Mouse (Mus musculus): ENCODE data around the gene Ehmt2. TPM values are rescaled to one million over a fixed set of nuclear protein-coding genes. Genes with fewer than 3 reads are reported as not detected.

Gene Ehmt2
- polyA plus RNA-seq (2014; fragmentation: Nextera tagmentation; extraction: Ambion mirVana): 31.4 and 35.2 TPM in 2 replicates

GRCm38 (mm10) chr17:34898160-34898586 is at the start of gene Ehmt2, which contains the start of gene C2:
Ehmt2 (plus strand) TSS chr17:34898469.
C2 (minus strand) TSS chr17:34898265.
- Histone ChIP-seq H3K9me3 (ENCODE audit: control insufficient read depth, low read length) (no peaks in the 10 kb centered on the region), H3K4me1 (ENCODE audit: control insufficient read depth in 2 of 2, insufficient read depth in 2 of 2, low read length in 2 of 2) (peaks cover 4 to 35% of the 10 kb centered on the region in 2 experiments), H3K27ac (replicated peaks in 1 of 2; ENCODE audit: control insufficient read depth in 1 of 2, insufficient read depth in 1 of 2, low read depth in 2 of 2, low read length in 2 of 2) (peak within 1 kb of the TSS; percentile 86 to 94), H3K27me3 (ENCODE audit: control insufficient read depth, insufficient read depth, low read length) (no peaks in the 10 kb centered on the region), H3K4me3 (ENCODE audit: control insufficient read depth in 1 of 2, insufficient read depth in 1 of 2, low read depth in 1 of 2, low read length in 2 of 2) (peak within 1 kb of the TSS; percentile 64 to 71), H3K36me3 (ENCODE audit: control insufficient read depth, insufficient read depth, low read length) (peaks cover 29% of the 10 kb centered on the region), H3K9ac (ENCODE audit: low read length) (peak within 1 kb of the TSS; percentile 94), H3K4me2 (ENCODE audit: low read length) (peak within 1 kb of the TSS; percentile 92)
- 0% methylated on average over 15 of the region's 44 CpGs for WGBS
- peak; percentile 33; the same call in 1 of the 2 replicates for ATAC-seq (ENCODE audit: insufficient number of reproducible peaks, insufficient read depth, low FRiP score, low read depth)

DNA sequence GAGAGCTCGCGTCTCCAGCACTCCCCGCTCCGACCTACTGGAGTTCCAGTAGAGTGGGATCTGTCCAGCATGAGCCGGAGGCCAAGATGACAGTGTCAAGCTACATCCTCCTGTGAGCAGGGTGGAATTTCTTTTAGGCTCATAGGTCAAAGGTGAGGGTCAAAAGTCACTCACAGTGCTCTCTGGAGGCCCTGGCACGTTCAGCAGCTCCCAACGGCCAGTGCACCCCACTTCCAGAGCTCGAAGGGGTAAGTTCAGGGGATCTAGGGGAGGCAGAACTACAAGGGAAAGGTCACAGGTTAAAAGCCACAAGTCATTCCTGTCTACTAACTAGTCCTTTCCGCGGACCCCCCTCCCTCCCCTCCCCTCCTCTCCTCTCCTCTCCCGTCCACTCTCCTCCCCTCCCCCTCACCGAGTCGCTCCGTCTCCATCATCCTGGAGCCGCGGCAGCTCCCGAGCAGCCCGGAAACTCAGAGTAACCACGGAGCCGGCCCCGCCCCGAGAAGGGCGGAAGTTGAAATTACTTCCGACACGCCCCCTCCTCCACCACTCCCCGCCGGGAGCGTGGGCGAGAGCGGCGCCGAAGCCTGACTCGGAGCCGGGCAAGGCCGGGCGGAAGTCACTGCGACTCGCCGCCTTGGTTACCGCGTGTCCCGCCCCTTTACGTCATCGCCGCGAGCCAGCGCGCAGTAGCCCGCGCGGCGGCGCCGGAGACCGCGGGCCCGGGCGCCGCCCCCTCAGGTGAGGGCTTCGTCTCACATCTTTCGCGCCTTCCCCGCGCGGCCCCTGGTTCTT is 48.4 kb upstream of the Ehmt2 start, which contains the start of the genes Skiv2l and Nelfe:
Gene Skiv2l, minus strand, starts transcription at position 489 of the 795 bp plus-strand sequence.
Gene Nelfe, plus strand, starts transcription at position 670 of the 795 bp plus-strand sequence.
- H3K27me3 ChIP-seq (ENCODE audit: control insufficient read depth, insufficient read depth, low read length): no peaks in the 10 kb centered on the region
- peak within 1 kb of the TSS; percentile 80 for H3K9ac ChIP-seq (ENCODE audit: low read length)
- peaks cover 62% of the 10 kb centered on the region for H3K36me3 ChIP-seq (ENCODE audit: control insufficient read depth, insufficient read depth, low read length)
- under 1% methylated on average over 61 of the region's 65 CpGs for WGBS
- H3K4me2 ChIP-seq (ENCODE audit: low read length): peak within 1 kb of the TSS; percentile 94
- peak within 1 kb of the TSS in 1 of 2 experiments; percentile 2; a peak in 1 of 4 replicates for H3K27ac ChIP-seq (replicated peaks in 1 of 2; ENCODE audit: control insufficient read depth in 1 of 2, insufficient read depth in 1 of 2, low read depth in 2 of 2, low read length in 2 of 2)
- H3K4me1 ChIP-seq (ENCODE audit: control insufficient read depth in 2 of 2, insufficient read depth in 2 of 2, low read length in 2 of 2): peaks cover 5 to 16% of the 10 kb centered on the region in 2 experiments
- peak; percentile 95 for ATAC-seq (ENCODE audit: insufficient number of reproducible peaks, insufficient read depth, low FRiP score, low read depth)
- H3K4me3 ChIP-seq (ENCODE audit: control insufficient read depth in 1 of 2, insufficient read depth in 1 of 2, low read depth in 1 of 2, low read length in 2 of 2): peak within 1 kb of the TSS; percentile 65 to 79
- H3K9me3 ChIP-seq (ENCODE audit: control insufficient read depth, low read length): no peaks in the 10 kb centered on the region

GRCm38 (mm10) chr17:34850517-34851125 is 47.6 kb upstream of the Ehmt2 start:
- H3K9me3 ChIP-seq (ENCODE audit: control insufficient read depth, low read length): no peaks in the 10 kb centered on the region
- peak overlapping the region; percentile 65 to 79 for H3K4me3 ChIP-seq (ENCODE audit: control insufficient read depth in 1 of 2, insufficient read depth in 1 of 2, low read depth in 1 of 2, low read length in 2 of 2)
- H3K27ac ChIP-seq (replicated peaks in 1 of 2; ENCODE audit: control insufficient read depth in 1 of 2, insufficient read depth in 1 of 2, low read depth in 2 of 2, low read length in 2 of 2): 0 out of 4 replicates have a peak overlapping the region, but pooled peaks of 1 of the 2 experiments have one; percentile 2
- H3K36me3 ChIP-seq (ENCODE audit: control insufficient read depth, insufficient read depth, low read length): peaks cover 62% of the 10 kb centered on the region
- H3K4me1 ChIP-seq (ENCODE audit: control insufficient read depth in 2 of 2, insufficient read depth in 2 of 2, low read length in 2 of 2): peaks cover 5 to 16% of the 10 kb centered on the region in 2 experiments
- peak overlapping the region; percentile 94 for H3K4me2 ChIP-seq (ENCODE audit: low read length)
- peak overlapping the region; percentile 80 for H3K9ac ChIP-seq (ENCODE audit: low read length)
- ATAC-seq (ENCODE audit: insufficient number of reproducible peaks, insufficient read depth, low FRiP score, low read depth): no peak
- no peaks in the 10 kb centered on the region for H3K27me3 ChIP-seq (ENCODE audit: control insufficient read depth, insufficient read depth, low read length)
- 1% methylated on average over 25 of the region's 25 CpGs for WGBS

DNA sequence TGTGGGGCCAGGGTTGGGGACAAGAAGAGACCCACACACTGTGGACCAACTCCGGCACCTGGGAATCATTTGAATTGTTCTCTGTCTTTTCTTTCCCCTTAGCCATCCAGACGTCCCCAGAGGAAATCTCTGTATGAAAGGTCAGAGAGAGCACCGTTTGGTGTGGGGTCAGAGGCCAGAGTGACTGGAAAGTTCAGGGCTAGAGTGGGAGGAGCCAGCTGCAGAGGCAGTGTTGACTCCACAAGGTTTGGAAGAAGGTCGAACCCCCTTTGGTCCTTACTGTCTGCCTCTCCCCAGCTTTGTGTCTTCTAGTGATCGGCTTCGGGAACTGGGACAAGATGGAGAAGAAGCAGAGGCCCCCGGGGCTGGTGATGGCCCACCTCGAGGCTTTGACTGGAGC is 44.8 kb upstream of the Ehmt2 start:
- Histone ChIP-seq H3K27ac (replicated peaks in 1 of 2; ENCODE audit: control insufficient read depth in 1 of 2, insufficient read depth in 1 of 2, low read depth in 2 of 2, low read length in 2 of 2) (no peak overlapping the region), H3K9ac (ENCODE audit: low read length) (no peak overlapping the region), H3K36me3 (ENCODE audit: control insufficient read depth, insufficient read depth, low read length) (peaks cover 56% of the 10 kb centered on the region), H3K9me3 (ENCODE audit: control insufficient read depth, low read length) (no peaks in the 10 kb centered on the region), H3K4me3 (ENCODE audit: control insufficient read depth in 1 of 2, insufficient read depth in 1 of 2, low read depth in 1 of 2, low read length in 2 of 2) (no peak overlapping the region), H3K27me3 (ENCODE audit: control insufficient read depth, insufficient read depth, low read length) (no peaks in the 10 kb centered on the region), H3K4me1 (ENCODE audit: control insufficient read depth in 2 of 2, insufficient read depth in 2 of 2, low read length in 2 of 2) (peaks cover 5 to 16% of the 10 kb centered on the region in 2 experiments), H3K4me2 (ENCODE audit: low read length) (no peak overlapping the region)
- no peak for ATAC-seq (ENCODE audit: insufficient number of reproducible peaks, insufficient read depth, low FRiP score, low read depth)
- 80% methylated on average over 8 of the region's 8 CpGs for WGBS

- ATAC-seq (ENCODE audit: insufficient number of reproducible peaks, insufficient read depth, low FRiP score, low read depth): no peak
- 74% methylated on average over 3 of the region's 3 CpGs for WGBS
- H3K4me1 ChIP-seq (ENCODE audit: control insufficient read depth in 2 of 2, insufficient read depth in 2 of 2, low read length in 2 of 2): peaks cover 5 to 11% of the 10 kb centered on the region in 2 experiments
- no peak overlapping the region for H3K4me3 ChIP-seq (ENCODE audit: control insufficient read depth in 1 of 2, insufficient read depth in 1 of 2, low read depth in 1 of 2, low read length in 2 of 2)
- H3K9me3 ChIP-seq (ENCODE audit: control insufficient read depth, low read length): no peaks in the 10 kb centered on the region
- no peaks in the 10 kb centered on the region for H3K27me3 ChIP-seq (ENCODE audit: control insufficient read depth, insufficient read depth, low read length)
- H3K36me3 ChIP-seq (ENCODE audit: control insufficient read depth, insufficient read depth, low read length): peaks cover 56% of the 10 kb centered on the region
- no peak overlapping the region for H3K27ac ChIP-seq (replicated peaks in 1 of 2; ENCODE audit: control insufficient read depth in 1 of 2, insufficient read depth in 1 of 2, low read depth in 2 of 2, low read length in 2 of 2)
- no peak overlapping the region for H3K4me2 ChIP-seq (ENCODE audit: low read length)
- no peak overlapping the region for H3K9ac ChIP-seq (ENCODE audit: low read length)
These were observed 43.5 kb upstream of the Ehmt2 start for GRCm38 (mm10) chr17:34854761-34855160.

DNA sequence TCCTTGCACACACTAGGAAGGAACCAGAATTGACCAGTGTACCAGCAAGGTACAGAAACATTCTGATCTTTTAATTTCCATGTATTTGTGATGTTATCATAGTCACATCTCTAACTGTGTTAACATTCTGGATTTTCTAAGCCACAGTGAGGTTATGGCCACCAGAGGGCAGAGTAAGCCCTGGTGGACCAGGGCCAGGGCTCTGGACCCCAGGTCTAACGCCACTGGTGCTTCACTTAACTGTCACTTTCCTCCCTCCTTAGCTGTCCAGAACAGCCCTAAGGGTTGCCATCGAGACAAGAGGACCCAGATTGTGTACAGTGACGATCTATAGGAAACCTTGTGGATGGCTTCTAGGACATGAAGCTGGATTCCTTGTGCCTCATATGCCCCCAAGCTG is 42.4 kb upstream of the Ehmt2 start:
- no peak overlapping the region for H3K4me2 ChIP-seq (ENCODE audit: low read length)
- no peak for ATAC-seq (ENCODE audit: insufficient number of reproducible peaks, insufficient read depth, low FRiP score, low read depth)
- WGBS: 29% methylated on average over 3 of the region's 3 CpGs
- H3K9me3 ChIP-seq (ENCODE audit: control insufficient read depth, low read length): no peaks in the 10 kb centered on the region
- H3K36me3 ChIP-seq (ENCODE audit: control insufficient read depth, insufficient read depth, low read length): peaks cover 56% of the 10 kb centered on the region
- no peak overlapping the region for H3K27ac ChIP-seq (replicated peaks in 1 of 2; ENCODE audit: control insufficient read depth in 1 of 2, insufficient read depth in 1 of 2, low read depth in 2 of 2, low read length in 2 of 2)
- peaks cover 3 to 8% of the 10 kb centered on the region in 2 experiments for H3K4me1 ChIP-seq (ENCODE audit: control insufficient read depth in 2 of 2, insufficient read depth in 2 of 2, low read length in 2 of 2)
- no peak overlapping the region for H3K9ac ChIP-seq (ENCODE audit: low read length)
- no peak overlapping the region for H3K4me3 ChIP-seq (ENCODE audit: control insufficient read depth in 1 of 2, insufficient read depth in 1 of 2, low read depth in 1 of 2, low read length in 2 of 2)
- H3K27me3 ChIP-seq (ENCODE audit: control insufficient read depth, insufficient read depth, low read length): no peaks in the 10 kb centered on the region

DNA sequence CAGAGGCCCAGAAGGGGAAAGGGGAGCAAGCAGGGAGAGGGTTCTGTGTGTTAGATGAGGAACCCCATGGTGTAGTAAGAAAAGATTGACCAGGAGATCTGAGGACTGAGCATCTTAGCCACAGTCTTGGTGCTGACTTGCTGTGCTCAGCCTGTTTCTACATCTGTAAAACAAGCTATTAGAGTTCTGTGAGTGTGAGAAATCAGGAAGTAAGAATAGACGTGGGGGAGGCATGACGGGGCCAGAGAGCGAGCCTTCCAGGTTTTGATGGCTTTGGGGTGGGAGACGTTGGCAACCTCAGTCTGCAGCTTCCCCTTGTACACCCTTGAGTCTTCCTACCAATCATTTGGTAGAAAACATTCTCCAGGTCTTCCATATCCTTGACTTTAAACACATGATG is 39.6 kb upstream of the Ehmt2 start:
- H3K9ac ChIP-seq (ENCODE audit: low read length): no peak overlapping the region
- 75% methylated on average over 4 of the region's 4 CpGs for WGBS
- no peak for ATAC-seq (ENCODE audit: insufficient number of reproducible peaks, insufficient read depth, low FRiP score, low read depth)

More for the DNA sequence above, 39.6 kb upstream of the Ehmt2 start:
- Histone ChIP-seq H3K4me1 (ENCODE audit: control insufficient read depth in 2 of 2, insufficient read depth in 2 of 2, low read length in 2 of 2) (no peaks in the 10 kb centered on the region), H3K9me3 (ENCODE audit: control insufficient read depth, low read length) (no peaks in the 10 kb centered on the region), H3K27me3 (ENCODE audit: control insufficient read depth, insufficient read depth, low read length) (peaks cover 10% of the 10 kb centered on the region; the same call in 1 of the 2 replicates), H3K4me2 (ENCODE audit: low read length) (no peak overlapping the region), H3K36me3 (ENCODE audit: control insufficient read depth, insufficient read depth, low read length) (peaks cover 40% of the 10 kb centered on the region), H3K4me3 (ENCODE audit: control insufficient read depth in 1 of 2, insufficient read depth in 1 of 2, low read depth in 1 of 2, low read length in 2 of 2) (no peak overlapping the region), H3K27ac (replicated peaks in 1 of 2; ENCODE audit: control insufficient read depth in 1 of 2, insufficient read depth in 1 of 2, low read depth in 2 of 2, low read length in 2 of 2) (no peak overlapping the region)
